Mouse (Mus musculus) R1 (cell line): ENCODE data around the gene Kiss1.

ENCODE experiments used
- DNase-seq: peaks from one replicate; pipeline ENCODE4 v3.0.0-alpha.2; 2018; ENCODE audit warnings: low read depth, low spot score

The Kiss1 gene

DNA sequence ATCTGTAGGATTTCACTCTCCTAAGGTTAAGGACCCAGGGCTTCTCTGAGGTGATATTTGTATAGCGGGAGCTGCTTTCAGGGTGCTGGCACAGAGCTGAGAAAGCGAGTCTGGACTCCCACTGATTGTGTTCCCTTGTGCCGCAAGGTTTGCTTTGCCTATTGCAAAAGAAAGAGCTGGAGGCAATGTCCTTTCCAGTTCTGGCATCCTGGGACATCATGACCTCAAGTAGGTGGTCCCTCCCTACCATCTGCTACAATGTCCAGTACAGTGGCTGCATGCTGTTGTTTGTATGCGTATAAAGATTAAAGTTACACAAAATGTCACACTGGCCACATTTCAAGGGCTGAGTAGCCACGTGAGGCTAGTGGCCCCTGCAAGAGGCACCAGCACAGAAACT is 40.4 kb downstream of the Kiss1 start:
- no peak for DNase-seq

DNA sequence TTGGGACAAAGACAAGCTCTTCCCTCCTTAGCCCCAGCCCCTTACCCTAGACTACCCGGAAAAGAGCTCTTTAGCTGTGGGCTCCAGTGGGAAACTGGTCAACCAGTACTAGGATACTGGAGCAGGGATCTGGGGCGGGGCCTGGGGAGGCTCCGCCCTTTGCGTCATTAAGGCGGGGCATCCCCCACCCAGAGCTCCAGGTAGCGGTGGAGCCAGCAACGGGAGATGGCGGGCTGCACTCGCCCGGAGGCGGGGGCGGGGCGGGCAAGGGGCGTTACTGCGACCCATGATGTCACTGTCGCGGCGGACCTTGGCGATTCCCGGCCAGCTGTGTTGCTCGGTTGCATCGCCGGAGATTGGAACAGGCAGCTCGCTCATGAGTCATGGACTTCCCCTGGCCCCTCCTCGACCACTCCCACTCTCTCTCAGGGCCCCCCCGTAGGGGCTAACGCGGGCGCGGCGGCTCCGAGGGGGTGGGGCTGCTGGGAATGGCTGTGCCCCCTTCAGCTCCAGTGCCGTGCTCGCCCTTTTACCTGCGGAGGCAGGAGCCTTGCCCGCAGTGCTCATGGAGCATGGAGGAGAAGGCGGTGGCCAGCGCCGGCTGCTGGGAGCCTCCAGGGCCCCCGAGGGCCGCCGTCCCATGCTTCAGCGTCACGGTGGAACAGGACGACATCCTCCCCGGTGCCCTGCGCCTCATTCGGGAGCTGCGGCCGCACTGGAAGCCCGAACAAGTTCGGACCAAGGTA is 41.8 kb downstream of the Kiss1 start, which contains the start of gene Etnk2:
Gene Etnk2, plus strand, starts transcription at position 297 of the 746 bp plus-strand sequence.
- DNase-seq, result peak; percentile 97

DNA sequence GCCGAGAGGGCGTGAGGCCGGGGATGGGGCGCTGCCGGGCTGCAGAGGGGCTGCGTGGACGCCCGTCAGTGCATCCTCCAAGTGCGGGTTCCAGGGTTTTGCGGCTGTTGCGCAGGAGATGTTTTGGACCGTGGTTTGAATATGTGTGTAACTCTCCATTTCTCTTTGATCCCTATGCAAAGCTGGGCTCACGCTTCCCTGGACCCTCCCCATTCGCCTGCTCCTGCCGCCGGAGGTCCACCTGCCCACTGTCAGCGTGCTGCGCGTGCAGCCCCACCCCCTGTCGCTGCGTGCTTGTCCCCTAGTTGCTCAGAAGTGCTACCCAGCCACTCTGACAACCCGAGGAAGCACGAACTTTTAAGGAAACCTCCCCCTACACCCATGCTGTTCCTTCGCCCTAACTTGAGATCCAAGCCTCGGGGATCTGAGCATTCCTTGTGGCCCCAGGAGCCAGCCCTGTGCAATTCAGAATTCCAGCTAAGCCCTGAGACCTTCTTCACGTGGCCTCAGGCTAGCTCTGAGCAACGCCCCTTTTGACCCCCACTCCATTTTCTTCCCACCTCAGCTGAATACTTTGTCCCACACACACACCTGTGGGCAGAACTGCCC is 42.5 kb downstream of the Kiss1 start:
- peak; percentile 64 for DNase-seq

DNA sequence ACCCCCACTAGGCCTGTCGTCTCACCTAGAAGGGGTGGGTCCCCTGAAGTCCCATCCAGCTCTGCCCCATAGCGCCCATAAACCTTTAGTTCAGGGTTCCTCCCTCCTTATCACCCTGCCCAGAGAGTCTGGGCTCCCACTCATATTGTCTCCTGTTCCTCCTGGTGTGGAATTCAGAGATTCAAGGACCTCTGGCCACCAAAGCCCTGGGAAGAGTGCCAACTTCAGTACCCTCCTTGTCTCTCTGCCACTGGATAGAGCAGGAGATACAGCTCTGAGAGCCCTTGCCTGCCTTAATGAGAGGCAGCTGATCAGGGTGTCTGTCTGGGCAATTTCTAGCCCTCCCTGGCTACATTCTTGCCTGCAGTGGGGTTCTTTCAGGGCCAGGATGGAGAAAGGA is 43.2 kb downstream of the Kiss1 start:
- no peak for DNase-seq

DNA sequence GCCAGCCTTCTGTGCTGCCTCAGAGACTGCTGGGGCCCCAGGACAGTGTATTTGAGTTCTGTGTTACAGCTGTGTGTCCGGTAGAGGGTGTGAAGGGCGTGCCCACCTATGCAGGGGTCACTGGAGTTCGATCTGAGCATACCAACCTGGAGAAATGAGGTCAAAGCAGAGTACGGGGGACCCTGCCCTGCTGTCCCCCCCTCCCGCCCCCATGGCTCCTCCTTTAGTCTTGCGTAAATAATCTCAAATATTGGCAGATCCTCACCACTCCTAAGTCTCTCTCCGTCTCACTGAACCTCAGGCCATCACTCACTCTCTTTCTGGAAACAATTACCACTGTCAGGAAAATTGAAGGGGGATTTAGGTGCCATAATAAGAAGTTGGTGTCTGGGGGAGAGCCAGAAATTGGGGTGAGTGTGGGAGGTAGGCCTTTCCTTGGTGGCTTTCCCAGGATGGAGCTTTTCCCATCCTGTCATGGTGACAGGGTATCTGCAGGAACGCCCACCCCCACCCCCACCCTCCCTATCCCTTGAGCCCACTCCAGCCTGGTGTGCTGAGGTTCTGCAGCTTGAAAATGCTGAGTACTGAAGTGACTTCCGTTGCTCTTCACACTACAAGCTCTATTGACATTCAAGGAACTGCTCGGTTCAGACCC is 45.4 kb downstream of the Kiss1 start:
- DNase-seq, result no peak

DNA sequence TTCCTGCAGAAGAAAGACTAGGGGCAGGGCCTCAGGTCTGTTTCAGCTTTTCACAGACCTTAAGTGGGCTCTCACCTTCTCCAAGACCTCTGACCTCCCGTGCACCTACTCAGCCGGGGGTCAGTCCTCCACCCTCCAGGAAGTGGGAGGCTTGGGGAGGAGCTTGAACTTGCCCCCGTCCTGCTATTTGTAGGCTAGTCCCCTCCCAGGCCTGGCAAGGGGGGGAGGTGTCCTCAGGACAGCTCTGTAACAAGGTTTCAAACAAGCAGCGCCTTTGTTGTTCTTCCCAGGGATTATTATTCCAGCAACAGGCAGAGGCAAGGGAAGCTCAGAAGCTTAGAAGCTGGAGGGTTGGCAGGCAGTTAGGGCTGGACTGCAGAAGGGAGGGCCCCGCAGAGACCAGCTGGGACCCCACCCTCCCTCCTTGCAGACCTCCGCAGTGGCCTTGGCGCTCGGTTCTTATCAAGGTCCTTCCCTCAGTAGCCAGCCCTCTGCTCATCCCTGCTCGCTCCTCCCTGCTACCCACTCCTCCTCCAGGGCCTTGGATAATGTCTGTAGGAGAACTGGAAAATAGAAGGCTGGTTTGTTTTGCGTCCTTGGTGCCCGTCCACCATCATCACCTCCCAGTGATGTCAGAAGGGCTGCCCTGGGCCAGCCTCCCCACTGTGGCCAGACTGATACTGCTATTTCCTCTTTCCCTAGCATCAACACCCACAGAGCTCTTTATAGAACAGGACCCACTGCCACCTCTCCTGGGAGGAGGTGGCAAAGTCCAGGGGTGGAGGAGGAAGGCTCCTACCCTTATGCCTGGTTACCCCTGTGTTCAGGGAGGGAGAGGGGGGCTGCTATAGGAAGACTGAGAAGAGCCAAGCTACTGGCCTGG is 46.2 kb downstream of the Kiss1 start:
- DNase-seq, result peak; percentile 97

DNA sequence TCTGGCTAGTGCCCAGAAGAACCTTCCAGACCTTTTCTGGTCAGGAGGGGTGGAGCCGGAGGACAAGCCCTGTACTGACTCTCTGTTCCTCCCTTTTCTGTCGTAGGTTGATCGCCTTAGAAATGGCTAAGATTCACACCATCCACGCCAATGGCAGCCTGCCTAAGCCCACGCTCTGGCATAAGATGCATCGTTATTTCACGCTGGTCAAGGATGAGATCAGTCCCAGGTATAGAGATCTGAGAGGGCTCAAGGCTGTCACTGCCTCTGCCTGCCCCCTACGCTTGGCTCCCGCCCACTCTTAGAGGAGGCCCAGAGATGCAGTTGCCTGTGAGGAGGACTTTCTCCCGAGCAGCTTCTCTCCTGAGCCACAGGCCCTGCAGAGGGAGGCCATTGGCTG is 47.0 kb downstream of the Kiss1 start:
- DNase-seq, result no peak

DNA sequence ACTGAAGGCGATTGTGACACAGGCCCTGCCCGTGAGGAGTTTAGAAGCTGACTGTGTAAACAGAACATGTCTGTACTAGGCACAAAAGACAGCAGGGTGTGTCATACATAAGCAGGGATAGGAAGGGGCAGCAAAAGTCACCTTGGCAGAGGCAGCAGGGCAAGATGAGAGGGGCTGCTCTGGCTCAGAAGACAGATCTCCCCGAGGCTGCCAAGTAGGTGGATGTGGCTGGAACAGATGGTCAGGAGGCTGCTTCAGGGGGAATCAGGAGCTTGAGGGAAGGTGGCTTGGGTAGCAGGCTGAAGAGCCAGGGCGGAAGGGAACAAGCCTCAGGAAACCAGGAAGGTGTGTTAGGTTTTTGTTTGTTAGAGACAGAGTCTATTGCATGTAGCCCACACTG is 48.7 kb downstream of the Kiss1 start:
- no peak for DNase-seq

DNA sequence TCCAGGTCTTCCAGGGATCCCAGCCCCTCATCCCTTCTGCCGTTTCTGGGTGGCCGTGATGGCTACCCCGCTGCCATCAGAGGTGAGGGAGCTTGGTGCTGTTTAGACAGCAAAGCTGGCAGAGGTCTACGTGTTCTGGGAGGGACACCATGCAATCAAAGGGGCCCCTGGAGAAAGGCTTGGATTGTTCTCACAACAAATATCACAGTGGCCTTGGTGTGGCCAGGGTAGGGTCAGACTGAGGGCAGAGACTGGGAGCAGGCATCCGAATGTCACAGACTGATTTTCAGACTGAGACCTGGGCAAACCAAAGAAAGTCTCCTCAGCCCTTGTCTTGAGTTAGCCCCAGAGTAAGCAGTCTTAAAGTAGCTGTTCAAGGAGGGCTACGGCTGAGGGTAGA is 49.8 kb downstream of the Kiss1 start:
- no peak for DNase-seq

DNA sequence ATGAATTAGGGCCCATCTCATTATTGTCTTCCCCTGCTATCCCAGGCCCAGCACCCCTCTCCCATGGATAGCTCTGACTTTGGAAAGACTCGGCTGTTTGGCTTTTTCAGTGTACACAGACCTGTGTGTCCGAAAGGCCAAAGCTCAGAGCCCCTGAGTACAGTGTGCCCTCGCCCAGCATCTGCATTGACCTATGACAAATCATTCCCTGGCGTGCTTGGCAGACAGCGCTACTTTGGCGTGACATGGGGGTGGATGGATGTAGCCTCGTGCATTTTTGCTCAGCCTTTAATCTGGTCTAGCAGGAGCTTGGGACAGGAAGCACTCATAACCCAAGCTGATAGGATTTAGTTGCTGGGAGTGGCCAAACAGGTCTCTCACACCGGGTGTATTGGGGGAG is 50.4 kb downstream of the Kiss1 start:
- DNase-seq, result no peak

DNA sequence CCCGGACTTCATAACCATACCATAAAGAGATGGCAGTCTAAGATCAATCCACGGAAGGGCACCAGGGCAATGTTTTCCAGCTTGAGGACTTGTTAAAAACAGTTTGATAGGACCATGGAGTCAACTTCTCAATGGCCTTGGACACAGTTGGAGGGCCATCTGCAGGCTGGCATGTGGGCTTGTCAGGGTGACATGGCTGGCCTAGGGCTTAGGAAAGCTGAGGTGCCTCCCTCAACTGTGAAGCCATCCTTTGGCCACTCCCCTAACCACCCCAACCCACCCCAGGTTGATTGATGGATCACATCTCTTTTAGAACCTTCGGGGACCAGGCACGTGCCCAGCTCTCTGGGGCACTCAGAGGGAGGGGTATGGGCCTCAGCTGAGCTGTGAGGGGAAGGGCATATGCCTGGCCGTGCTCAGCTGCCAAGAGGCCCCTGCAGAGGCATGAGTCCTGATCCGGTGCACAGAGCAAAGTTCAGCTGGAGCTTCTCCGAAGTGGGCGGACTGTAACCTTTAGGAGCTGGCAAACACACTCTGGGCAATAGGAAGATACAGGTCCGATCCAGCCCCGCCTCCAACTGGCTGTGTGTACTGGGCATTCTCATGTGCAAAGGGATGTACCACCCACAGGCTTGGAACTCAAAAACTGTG is 54.1 kb downstream of the Kiss1 start:
- DNase-seq, result no peak

DNA sequence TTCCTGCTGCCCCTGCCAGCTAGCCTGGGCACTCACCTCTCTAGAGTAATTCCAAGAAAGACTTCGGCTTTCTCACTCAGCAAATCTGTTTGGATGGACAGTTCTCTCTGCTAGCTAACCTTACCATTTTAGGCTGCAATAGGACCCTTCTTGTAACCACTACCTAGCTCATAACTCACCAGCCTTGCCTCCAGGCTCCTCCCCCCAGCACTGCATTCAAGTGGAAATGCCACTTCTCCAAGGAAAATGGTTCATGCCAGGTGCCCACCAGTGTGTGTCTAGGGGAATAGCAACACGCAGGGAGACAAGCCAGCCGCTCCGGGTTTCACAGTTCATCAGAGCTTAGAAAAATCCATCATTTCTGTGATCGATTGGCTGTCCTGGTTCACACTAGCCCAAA is 55.9 kb downstream of the Kiss1 start:
- DNase-seq, result no peak
